Mouse (Mus musculus): ENCODE measurements around the gene Arfip1. TPM values are rescaled to one million over a fixed set of nuclear protein-coding genes. Genes with fewer than 3 reads are reported as not detected.

Gene Arfip1
- polyA plus RNA-seq, 1 experiment from 2014 or later: 58.2 TPM

DNA sequence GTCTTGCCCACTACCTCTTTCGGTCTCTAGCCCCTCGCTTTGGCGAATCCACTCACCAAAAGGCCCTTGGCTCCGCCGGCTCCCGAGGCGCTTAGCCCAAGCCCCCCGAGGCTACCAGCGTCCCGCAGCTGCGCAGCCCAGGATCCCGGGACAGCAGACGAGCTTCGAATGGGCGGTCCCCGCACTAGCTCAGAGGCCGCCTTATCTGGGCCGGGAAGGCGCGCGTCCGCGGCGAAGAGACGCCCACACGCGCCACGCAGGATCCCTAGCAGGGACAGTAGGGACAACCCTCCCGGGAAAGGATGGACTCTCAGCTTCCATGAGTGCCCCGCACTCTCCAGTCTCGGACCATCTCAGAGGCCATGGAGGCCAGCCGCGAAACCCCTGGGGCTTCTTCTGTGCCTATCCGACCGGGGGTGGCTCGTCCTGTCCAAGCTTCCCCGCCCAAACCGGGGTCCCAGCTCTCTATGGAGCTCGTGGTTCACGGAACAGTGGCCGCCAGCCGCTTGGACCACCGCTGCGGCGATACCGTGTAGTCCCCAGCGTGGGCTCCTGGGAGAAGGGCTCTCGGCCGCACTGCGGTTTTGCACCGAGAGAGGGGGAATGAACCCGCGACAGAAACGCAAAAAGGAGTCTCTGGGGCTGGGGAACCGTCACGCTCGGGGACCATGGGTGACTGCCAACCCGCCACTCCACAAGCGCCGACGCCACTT lies 103.0 kb downstream of the Arfip1 start:
- Histone ChIP-seq H3K4me1 (ENCODE audit: insufficient read depth) (0 out of 2 replicates have a peak, but pooled peaks cover 5% of the 10 kb centered on the region), H3K4me2 (peak overlapping the region; percentile 99), H3K27me3 (ENCODE audit: insufficient read depth, low read length) (peaks cover 13% of the 10 kb centered on the region; the same call in 1 of the 2 replicates), H3K36me3 (ENCODE audit: insufficient read depth) (no peaks in the 10 kb centered on the region), H3K27ac (ENCODE audit: low read depth) (peak overlapping the region; percentile 64), H3K9ac (peak overlapping the region; percentile 72), H3K4me3 (ENCODE audit: low read depth, low read length) (peak overlapping the region; percentile 67), H3K9me3 (ENCODE audit: low read depth, low read length) (no peaks in the 10 kb centered on the region)
- peak; percentile 75 for DNase-seq
- no peak for TF ChIP-seq CTCF (IDR thresholded peaks at IDR 0.05; ENCODE audit: low read depth)
- ATAC-seq (ENCODE audit: insufficient read depth): peak; percentile 58
- under 1% methylated on average over 61 of the region's 61 CpGs for WGBS

DNA sequence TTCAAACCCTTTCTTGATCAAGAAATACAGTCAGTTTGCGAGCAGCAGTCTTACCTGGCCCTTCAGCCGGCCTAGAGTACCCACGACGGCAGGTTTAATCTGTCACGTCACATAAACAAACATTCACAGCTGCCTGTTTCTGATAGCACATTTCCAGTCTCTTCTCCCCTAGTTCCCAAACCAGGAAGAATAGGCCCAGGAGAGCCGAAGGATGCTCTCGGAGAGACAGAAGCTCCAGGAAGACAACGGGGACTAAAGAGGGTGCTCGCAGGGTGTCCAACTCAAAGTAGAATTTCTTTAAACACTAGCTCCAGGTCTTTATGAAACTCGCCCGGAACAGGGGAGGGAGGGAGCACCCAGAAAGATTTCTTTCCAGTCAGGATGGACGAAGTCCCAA lies 103.5 kb downstream of the Arfip1 start:
- peaks cover 13% of the 10 kb centered on the region; the same call in 1 of the 2 replicates for H3K27me3 ChIP-seq (ENCODE audit: insufficient read depth, low read length)
- H3K9me3 ChIP-seq (ENCODE audit: low read depth, low read length): no peaks in the 10 kb centered on the region
- DNase-seq (no peak), ATAC-seq (ENCODE audit: insufficient read depth) (no peak)
- peak overlapping the region; percentile 67 for H3K4me3 ChIP-seq (ENCODE audit: low read depth, low read length)
- TF ChIP-seq CTCF (IDR thresholded peaks at IDR 0.05; ENCODE audit: low read depth): no peak
- WGBS: 3% methylated on average over 12 of the region's 12 CpGs
- H3K4me2 ChIP-seq: peak overlapping the region; percentile 99
- peak overlapping the region; percentile 72 for H3K9ac ChIP-seq
- 0 out of 2 replicates have a peak, but pooled peaks cover 8% of the 10 kb centered on the region for H3K4me1 ChIP-seq (ENCODE audit: insufficient read depth)
- no peaks in the 10 kb centered on the region for H3K36me3 ChIP-seq (ENCODE audit: insufficient read depth)
- H3K27ac ChIP-seq (ENCODE audit: low read depth): peak overlapping the region; percentile 64; the same call in 1 of the 2 replicates

DNA sequence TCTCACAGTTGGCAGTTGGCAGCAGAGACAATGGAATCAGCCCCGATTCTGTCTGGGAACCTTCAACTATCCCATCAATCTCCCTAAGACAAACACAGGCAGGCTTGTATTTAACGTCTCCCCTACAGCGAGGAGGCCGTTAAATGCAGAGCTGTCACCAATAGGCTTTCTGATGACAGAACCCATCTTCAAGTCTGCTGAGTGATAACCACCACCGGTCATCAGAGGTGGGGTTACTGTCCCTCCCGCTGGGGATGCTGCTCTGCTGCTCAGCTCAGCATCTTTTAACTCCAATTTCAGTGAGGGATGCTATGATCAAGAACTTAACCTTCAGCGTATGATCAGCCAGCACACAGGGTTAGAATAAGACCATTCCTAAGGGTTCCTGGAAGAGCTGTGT lies 104.2 kb downstream of the Arfip1 start:
- Histone ChIP-seq H3K9me3 (ENCODE audit: low read depth, low read length) (no peaks in the 10 kb centered on the region), H3K27ac (ENCODE audit: low read depth) (0 out of 2 replicates have a peak overlapping the region, but pooled peaks have one; percentile 25), H3K27me3 (ENCODE audit: insufficient read depth, low read length) (peaks cover 13% of the 10 kb centered on the region; the same call in 1 of the 2 replicates), H3K4me2 (peak overlapping the region; percentile 99), H3K4me3 (ENCODE audit: low read depth, low read length) (peak overlapping the region; percentile 67), H3K9ac (peak overlapping the region; percentile 72), H3K4me1 (ENCODE audit: insufficient read depth) (peaks cover 14% of the 10 kb centered on the region; the same call in 1 of the 2 replicates), H3K36me3 (ENCODE audit: insufficient read depth) (no peaks in the 10 kb centered on the region)
- DNase-seq: no peak
- no peak for TF ChIP-seq CTCF (IDR thresholded peaks at IDR 0.05; ENCODE audit: low read depth)
- 22% methylated on average over 7 of the region's 7 CpGs for WGBS
- no peak for ATAC-seq (ENCODE audit: insufficient read depth)

DNA sequence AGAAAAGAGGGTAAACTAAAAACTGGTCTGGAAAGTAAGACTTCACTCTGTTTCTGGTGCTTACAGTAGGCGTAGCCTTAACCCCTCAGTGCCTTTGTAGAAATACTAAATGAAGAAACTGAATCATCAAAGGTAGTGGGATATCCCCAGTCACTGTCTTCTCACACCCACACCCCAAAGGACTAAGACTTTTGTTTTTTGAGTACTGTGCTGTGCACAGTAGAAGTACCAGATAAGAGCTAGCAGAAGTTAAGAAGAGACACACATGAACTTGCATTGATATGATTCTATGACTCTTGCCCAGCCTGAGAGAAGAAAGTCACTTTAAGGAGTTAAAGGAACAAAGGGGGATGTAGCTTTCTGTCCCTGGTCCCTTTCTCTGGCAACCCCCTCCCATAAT lies 104.9 kb downstream of the Arfip1 start:
- Histone ChIP-seq H3K4me1 (ENCODE audit: insufficient read depth) (peaks cover 21% of the 10 kb centered on the region), H3K9me3 (ENCODE audit: low read depth, low read length) (no peaks in the 10 kb centered on the region), H3K4me2 (peak overlapping the region; percentile 99), H3K27me3 (ENCODE audit: insufficient read depth, low read length) (peaks cover 13% of the 10 kb centered on the region; the same call in 1 of the 2 replicates), H3K4me3 (ENCODE audit: low read depth, low read length) (peak overlapping the region; percentile 67; the same call in 1 of the 2 replicates), H3K27ac (ENCODE audit: low read depth) (no peak overlapping the region), H3K36me3 (ENCODE audit: insufficient read depth) (no peaks in the 10 kb centered on the region), H3K9ac (no peak overlapping the region)
- no peak for TF ChIP-seq CTCF (IDR thresholded peaks at IDR 0.05; ENCODE audit: low read depth)
- no peak for DNase-seq
- WGBS: 88% methylated on average over 1 of the region's 1 CpGs
- no peak for ATAC-seq (ENCODE audit: insufficient read depth)

DNA sequence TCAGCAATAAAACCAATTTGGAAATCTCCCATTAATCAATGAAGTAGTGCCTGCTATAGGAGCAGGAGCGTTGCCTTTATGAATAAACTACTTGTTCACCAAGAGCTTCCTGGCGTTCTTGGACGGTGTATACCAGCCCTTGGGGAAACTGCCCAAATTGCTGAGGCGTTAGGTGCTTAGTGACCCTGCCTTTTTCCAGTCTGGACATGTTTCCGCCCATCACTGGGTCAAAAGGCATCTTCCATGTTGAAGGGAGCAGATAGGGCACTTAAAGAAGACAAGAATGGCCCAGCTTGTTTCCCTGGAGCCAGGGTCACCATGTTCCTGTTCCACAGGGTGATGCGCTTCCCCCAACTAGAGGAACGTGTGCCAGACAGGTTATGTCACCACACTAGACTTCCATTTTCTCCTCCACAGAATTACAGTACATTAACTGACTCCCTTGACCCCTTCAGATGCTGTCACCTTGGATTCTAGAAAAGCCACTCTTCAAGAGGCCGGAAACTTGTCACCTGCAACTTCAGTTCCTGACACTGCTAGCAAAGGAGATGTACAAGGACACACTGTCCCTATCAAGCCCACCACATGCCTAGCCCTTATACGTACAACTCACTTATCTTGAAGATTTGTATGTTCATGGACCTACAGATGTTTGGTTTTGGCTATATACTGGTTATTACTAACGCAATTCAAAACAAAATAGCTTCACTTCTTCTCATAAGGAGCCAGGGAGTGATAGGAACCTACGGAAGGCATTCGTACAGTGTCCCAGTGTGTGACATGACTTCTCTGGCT lies 107.2 kb downstream of the Arfip1 start:
- Histone ChIP-seq H3K4me3 (ENCODE audit: low read depth, low read length) (no peak overlapping the region), H3K4me2 (0 out of 2 replicates have a peak overlapping the region, but pooled peaks have one; percentile 10), H3K27ac (ENCODE audit: low read depth) (peak overlapping the region; percentile 28), H3K4me1 (ENCODE audit: insufficient read depth) (peaks cover 26% of the 10 kb centered on the region), H3K36me3 (ENCODE audit: insufficient read depth) (no peaks in the 10 kb centered on the region), H3K9me3 (ENCODE audit: low read depth, low read length) (no peaks in the 10 kb centered on the region), H3K9ac (no peak overlapping the region), H3K27me3 (ENCODE audit: insufficient read depth, low read length) (peaks cover 13% of the 10 kb centered on the region; the same call in 1 of the 2 replicates)
- no peak for TF ChIP-seq CTCF (IDR thresholded peaks at IDR 0.05; ENCODE audit: low read depth)
- DNase-seq (no peak), ATAC-seq (ENCODE audit: insufficient read depth) (no peak)
- WGBS: 85% methylated on average over 12 of the region's 12 CpGs

DNA sequence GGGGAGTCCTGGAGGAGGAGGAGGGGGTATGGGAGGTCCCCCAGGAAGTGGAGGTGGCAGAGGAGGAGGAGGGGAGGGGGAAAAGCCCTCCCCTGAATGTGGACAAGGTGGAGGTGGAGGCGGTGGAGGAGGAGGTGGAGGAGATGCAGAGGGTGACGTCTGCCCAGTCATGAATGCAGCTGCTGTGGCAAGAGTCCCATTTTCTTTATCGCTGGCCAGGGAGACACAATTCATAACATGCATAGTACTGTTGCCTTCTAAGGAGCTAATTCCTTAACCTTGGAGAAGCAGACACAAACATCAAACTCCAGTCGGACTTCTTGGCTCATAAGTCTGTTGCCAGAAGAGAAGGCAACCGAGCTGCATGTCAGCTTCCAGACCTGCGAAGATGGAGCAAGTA lies 108.0 kb downstream of the Arfip1 start:
- Histone ChIP-seq H3K4me1 (ENCODE audit: insufficient read depth) (peaks cover 26% of the 10 kb centered on the region), H3K4me3 (ENCODE audit: low read depth, low read length) (no peak overlapping the region), H3K27me3 (ENCODE audit: insufficient read depth, low read length) (peaks cover 12% of the 10 kb centered on the region; the same call in 1 of the 2 replicates), H3K9me3 (ENCODE audit: low read depth, low read length) (no peaks in the 10 kb centered on the region), H3K9ac (no peak overlapping the region), H3K36me3 (ENCODE audit: insufficient read depth) (no peaks in the 10 kb centered on the region), H3K4me2 (no peak overlapping the region), H3K27ac (ENCODE audit: low read depth) (peak overlapping the region; percentile 28; the same call in 1 of the 2 replicates)
- ATAC-seq (ENCODE audit: insufficient read depth): no peak
- DNase-seq: peak; percentile 52
- 57% methylated on average over 6 of the region's 6 CpGs for WGBS
- TF ChIP-seq CTCF (IDR thresholded peaks at IDR 0.05; ENCODE audit: low read depth): no peak

Data from lung, embryonic 14.5 days (tissue).